Mouse (Mus musculus) naive thymus-derived CD4-positive, alpha-beta T cell, adult 2 months (primary cell): Measurements from ENCODE around the gene Gm3460.
A peak's percentile ranks its signal among the peaks of the same experiment; 100 is the strongest.
"Not testable (repeated sequence)": the region's sequence is repeated elsewhere in the genome, so short reads cannot be mapped to it uniquely, and the experiment has no call there.

ENCODE experiments used
- DNase-seq: peaks from one replicate; pipeline ENCODE4 v3.0.0-alpha.2; 2011; ENCODE audit warnings: low read depth

The Gm3460 gene

DNA sequence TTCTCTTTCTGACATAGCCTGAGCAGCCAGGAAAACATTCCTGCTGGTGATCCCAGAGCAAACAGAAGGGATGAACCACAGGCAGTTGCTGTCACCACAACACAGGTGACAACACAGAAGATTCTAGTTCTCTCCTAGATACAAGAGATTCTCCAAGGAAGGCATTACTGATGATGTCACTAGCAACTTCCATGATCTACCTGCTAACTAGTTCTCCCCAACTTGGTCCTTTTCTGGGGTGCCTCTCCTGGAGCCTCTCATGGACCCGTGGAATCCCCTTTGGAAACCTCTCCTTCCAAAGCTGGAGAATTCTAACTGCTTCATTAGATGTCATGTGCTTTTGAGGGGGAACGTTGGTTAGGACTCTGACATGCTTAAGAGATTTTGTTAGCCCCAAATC is at the start of gene Gm3460:
Gene Gm3460, minus strand, starts transcription at position 101 of the 400 bp plus-strand sequence.
- DNase-seq = not testable (repeated sequence)

DNA sequence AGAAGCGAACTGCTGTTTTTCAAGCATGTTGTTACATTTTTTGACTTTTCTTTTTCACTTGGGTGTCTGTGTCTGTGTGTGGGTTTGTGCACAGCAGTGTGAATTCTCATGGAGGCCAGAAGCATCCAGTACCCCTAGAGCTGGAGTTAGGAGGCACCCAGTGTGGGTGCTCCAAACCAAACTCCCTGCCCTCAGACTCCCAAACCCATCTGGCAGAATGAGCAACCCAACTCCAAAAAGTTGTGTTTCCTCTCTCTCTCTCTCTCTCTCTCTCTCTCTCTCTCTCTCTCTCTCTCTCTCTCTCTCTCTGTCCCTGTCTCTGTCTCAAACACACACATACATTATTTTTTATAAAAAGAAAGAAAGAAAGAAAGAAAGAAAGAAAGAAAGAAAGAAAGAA is 15.8 kb downstream of the Gm3460 start:
- not testable (repeated sequence) for DNase-seq

DNA sequence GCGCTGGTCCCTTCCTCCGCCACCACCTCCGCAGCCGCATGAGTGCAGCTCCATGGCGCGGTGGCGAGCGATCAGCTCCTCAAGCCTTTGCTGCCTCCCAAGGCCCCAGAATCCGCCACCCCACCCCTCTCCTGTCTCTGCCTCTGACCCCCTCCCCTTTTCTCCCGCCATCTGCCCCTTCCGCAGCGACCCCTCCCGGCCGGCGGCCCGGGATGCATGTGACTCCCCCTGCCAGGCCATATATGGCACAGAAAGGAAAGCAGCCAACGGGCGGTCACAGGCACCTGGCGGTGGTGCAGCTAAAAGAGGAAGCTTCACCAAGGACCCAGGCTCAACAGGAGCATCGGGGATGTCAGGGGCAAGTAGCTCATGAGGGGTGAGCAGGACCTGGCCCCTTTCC is 17.2 kb downstream of the Gm3460 start:
- DNase-seq = peak; percentile 14

DNA sequence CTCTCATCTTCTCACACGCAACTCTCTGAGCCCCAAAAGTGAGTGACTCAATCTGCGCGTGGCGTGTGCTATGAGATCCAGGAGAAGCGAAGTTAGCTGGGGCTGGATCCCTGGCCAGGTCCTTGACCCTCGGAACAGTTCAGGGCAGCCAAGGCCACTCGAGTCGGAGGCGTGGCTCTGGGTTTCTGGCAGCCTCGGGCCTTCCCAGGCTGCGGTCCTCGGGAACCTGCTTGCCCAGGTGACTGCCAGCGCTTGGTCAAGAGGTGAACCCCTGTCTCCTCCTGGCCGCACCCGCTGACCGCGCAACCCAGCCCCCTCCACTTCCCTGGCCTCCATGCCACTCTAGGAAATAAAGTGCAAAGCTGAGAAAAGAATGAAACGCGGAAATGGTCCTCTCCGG is 17.7 kb downstream of the Gm3460 start:
- peak; percentile 0 for DNase-seq

DNA sequence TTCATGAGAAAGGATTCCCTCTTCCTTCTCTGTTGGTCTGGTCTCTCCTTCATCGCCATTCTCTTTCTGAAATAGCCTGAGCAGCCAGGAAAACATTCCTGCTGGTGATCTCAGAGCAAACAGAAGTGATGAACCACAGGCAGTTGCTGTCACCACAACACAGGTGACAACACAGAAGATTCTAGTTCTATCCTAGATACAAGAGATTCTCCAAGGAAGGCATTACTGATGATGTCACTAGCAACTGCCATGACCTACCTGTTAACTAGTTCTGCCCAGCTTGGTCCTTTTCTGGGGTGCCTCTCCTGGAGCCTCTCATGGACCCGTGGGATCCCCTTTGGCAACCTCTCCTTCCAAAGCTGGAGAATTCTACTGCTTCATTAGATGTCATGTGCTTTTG is 31.7 kb downstream of the Gm3460 start, which contains the start of gene Gm3629:
Gene Gm3629, minus strand, starts transcription at position 101 of the 400 bp plus-strand sequence.
- DNase-seq = not testable (repeated sequence)
